Mouse (Mus musculus): ENCODE measurements around the gene Rhof.

GRCm38 (mm10) chr5:123090560-123091306 is 41.8 kb downstream of the Rhof start:
- TF ChIP-seq CTCF (IDR thresholded peaks at IDR 0.05; ENCODE audit: extremely low read depth, insufficient read depth, insufficient read length, insufficient replicate concordance): no peak
- no peak for TF ChIP-seq POLR2A (IDR thresholded peaks at IDR 0.05; ENCODE audit: low read depth, low read length)

Measured in spleen, adult 2 months (tissue).